Mouse (Mus musculus): ENCODE measurements around the gene Piwil1. TPM values are rescaled to one million over a fixed set of nuclear protein-coding genes. Genes with fewer than 3 reads are reported as not detected.

The Piwil1 gene
- not detected in 2 replicates for total RNA-seq (2017)

- no peak for ATAC-seq (replicated peaks in 1 of 2; ENCODE audit: insufficient read depth in 1 of 2, low FRiP score in 2 of 2, low TSS enrichment in 1 of 2, low read depth in 1 of 2, poor library complexity in 2 of 2, severe bottlenecking in 2 of 2)
Observed at GRCm38 (mm10) chr5:128702224-128702623, at the start of gene Piwil1. TSS of gene Piwil1 (plus strand) at chr5:128702524.

- ATAC-seq (replicated peaks in 1 of 2; ENCODE audit: insufficient read depth in 1 of 2, low FRiP score in 2 of 2, low TSS enrichment in 1 of 2, low read depth in 1 of 2, poor library complexity in 2 of 2, severe bottlenecking in 2 of 2) = no peak
Observed at GRCm38 (mm10) chr5:128656496-128657135, 45.7 kb upstream of the Piwil1 start.

DNA sequence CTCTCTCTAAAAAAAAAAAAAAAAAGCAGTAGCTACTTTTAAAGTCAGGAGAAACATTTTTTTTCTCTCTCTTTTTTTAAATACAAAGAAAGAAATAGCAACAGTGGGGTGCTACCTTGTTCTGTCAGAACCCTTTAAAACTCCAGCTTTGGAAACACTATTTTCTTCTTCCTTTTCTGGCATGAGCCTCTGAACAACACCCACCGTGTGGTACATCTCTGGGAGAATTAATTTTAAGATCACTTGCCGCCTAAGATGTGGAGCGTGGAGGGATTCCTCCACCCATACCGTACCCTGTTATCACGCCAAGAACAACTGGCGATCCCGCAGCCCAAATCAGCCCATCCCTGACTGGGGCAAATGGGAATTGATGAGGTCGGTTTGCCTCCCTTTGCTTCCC, 42.2 kb upstream of the Piwil1 start:
- no peak for ATAC-seq (replicated peaks in 1 of 2; ENCODE audit: insufficient read depth in 1 of 2, low FRiP score in 2 of 2, low TSS enrichment in 1 of 2, low read depth in 1 of 2, poor library complexity in 2 of 2, severe bottlenecking in 2 of 2)

GRCm38 (mm10) chr5:128662881-128663280, 39.4 kb upstream of the Piwil1 start:
- no peak for ATAC-seq (replicated peaks in 1 of 2; ENCODE audit: insufficient read depth in 1 of 2, low FRiP score in 2 of 2, low TSS enrichment in 1 of 2, low read depth in 1 of 2, poor library complexity in 2 of 2, severe bottlenecking in 2 of 2)

DNA sequence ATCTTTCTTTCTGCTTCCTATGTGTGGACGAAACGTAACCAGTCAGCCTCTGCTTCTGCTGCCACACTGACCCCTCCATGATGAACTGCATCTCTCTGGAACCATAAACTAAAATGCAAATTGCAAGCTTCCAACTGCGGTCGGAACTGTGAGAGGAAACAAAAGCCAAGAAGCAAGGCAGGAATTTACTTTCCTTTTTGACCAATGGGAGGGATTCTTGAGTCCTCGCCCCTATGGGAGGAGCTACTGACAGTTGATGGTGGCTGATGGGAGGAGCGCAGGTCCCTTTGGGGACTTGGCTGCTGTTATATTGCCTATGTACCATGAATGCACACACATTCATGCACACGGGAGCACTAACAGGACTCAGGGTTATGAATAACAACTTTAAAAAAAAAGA, 38.3 kb upstream of the Piwil1 start:
- ATAC-seq (replicated peaks in 1 of 2; ENCODE audit: insufficient read depth in 1 of 2, low FRiP score in 2 of 2, low TSS enrichment in 1 of 2, low read depth in 1 of 2, poor library complexity in 2 of 2, severe bottlenecking in 2 of 2) = no peak

- ATAC-seq (replicated peaks in 1 of 2; ENCODE audit: insufficient read depth in 1 of 2, low FRiP score in 2 of 2, low TSS enrichment in 1 of 2, low read depth in 1 of 2, poor library complexity in 2 of 2, severe bottlenecking in 2 of 2) = no peak
Observed at GRCm38 (mm10) chr5:128665045-128665444, 37.3 kb upstream of the Piwil1 start.

GRCm38 (mm10) chr5:128667303-128667702, 35.0 kb upstream of the Piwil1 start:
- ATAC-seq (replicated peaks in 1 of 2; ENCODE audit: insufficient read depth in 1 of 2, low FRiP score in 2 of 2, low TSS enrichment in 1 of 2, low read depth in 1 of 2, poor library complexity in 2 of 2, severe bottlenecking in 2 of 2) = no peak

DNA sequence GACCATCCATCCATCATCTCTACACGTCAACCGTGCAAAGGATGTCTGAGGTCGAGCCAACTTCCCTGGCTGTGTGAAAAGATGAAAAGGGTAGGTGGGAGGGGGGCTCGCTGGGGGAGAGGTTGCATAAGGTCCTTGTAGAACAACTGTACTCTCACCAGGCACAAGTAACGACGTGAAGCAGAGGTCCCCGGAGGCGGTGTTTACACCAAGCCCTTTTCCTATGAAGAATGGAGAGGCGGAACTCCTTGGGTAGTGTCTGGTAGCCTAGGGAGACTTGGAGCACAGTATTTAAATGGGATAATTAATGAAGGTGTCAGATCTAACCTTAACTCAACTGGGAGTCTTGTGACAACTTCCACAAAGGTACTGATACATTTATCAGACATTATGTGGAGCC, 28.2 kb upstream of the Piwil1 start:
- no peak for ATAC-seq (replicated peaks in 1 of 2; ENCODE audit: insufficient read depth in 1 of 2, low FRiP score in 2 of 2, low TSS enrichment in 1 of 2, low read depth in 1 of 2, poor library complexity in 2 of 2, severe bottlenecking in 2 of 2)

DNA sequence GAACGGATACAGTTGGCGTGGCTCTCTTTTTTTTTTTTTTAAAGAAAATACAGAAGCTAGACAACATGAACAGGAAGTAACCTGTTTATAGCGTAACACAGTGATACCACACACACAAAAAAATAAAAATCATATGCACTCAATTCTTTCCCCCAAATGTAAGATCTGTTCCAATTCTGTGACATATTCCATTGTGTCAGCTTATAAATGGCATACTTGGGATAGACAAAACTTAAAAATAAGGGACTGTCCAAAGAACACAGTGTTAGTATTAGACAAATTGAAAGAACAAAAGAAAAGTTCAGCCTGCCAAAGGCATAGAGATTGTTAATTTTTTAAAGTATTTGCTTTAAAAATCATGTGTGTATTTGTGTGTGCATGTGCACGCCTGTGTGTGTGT, 25.0 kb upstream of the Piwil1 start:
- no peak for ATAC-seq (replicated peaks in 1 of 2; ENCODE audit: insufficient read depth in 1 of 2, low FRiP score in 2 of 2, low TSS enrichment in 1 of 2, low read depth in 1 of 2, poor library complexity in 2 of 2, severe bottlenecking in 2 of 2)

- no peak for ATAC-seq (replicated peaks in 1 of 2; ENCODE audit: insufficient read depth in 1 of 2, low FRiP score in 2 of 2, low TSS enrichment in 1 of 2, low read depth in 1 of 2, poor library complexity in 2 of 2, severe bottlenecking in 2 of 2)
Observed at GRCm38 (mm10) chr5:128677861-128678260, 24.5 kb upstream of the Piwil1 start.

DNA sequence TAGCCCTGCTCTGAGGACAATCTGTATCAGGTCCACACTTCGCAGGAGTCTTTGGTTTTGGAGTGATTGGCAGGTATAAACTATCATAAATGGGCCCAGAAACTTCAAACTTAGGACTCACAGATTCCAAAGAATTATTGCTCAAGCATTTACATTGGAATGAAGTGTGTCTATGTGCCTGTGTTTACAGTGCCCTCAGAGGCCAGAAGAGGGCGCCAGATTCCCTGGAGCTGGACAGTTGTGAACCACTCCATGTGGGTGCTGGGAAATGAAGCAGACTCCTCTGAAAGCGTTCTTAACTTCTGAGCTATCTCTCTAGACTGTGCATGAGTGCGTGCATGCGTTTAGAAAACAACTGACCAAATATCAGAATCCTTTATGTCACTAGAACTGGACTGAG, 20.9 kb upstream of the Piwil1 start:
- ATAC-seq (replicated peaks in 1 of 2; ENCODE audit: insufficient read depth in 1 of 2, low FRiP score in 2 of 2, low TSS enrichment in 1 of 2, low read depth in 1 of 2, poor library complexity in 2 of 2, severe bottlenecking in 2 of 2) = no peak

GRCm38 (mm10) chr5:128684192-128684591, 18.1 kb upstream of the Piwil1 start:
- ATAC-seq (replicated peaks in 1 of 2; ENCODE audit: insufficient read depth in 1 of 2, low FRiP score in 2 of 2, low TSS enrichment in 1 of 2, low read depth in 1 of 2, poor library complexity in 2 of 2, severe bottlenecking in 2 of 2) = no peak

DNA sequence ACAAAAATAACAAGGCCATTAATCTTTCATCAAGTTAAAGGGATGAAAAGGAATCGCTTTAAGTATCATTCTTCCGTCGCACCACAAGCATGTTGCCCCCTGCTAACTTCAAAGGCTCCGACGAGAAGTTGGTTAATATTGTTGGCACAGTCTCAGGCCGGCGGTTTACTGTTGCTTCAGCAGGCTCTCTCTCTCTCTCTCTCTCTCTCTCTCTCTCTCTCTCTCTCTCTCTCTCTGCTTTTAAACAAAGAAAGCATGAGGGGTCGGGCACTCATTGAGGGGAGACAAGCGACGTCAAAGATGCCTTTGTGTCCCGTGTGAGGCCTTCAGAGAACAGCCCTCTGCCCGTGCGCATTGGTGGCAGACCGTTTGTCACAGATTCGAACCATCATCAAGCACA, 17.7 kb upstream of the Piwil1 start:
- ATAC-seq (replicated peaks in 1 of 2; ENCODE audit: insufficient read depth in 1 of 2, low FRiP score in 2 of 2, low TSS enrichment in 1 of 2, low read depth in 1 of 2, poor library complexity in 2 of 2, severe bottlenecking in 2 of 2) = no peak

DNA sequence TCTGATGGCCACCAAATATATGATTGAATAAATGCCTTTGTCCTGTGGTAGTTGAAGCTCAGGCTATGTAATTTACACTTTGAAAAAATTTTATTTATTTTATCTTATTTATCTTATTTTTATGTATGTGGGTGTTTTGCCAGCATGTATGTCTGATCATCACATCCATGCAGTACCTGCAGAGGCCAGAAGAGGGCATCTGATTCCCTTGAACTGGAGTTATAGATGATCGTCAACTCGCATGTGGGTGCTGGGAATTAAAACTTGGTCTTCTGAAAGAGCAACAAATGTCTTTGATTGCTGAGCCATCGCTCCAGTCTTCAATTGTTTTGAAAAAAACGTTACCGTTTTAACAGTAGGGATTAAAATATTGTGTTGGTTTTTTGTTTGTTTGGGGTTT, 15.2 kb upstream of the Piwil1 start:
- no peak for ATAC-seq (replicated peaks in 1 of 2; ENCODE audit: insufficient read depth in 1 of 2, low FRiP score in 2 of 2, low TSS enrichment in 1 of 2, low read depth in 1 of 2, poor library complexity in 2 of 2, severe bottlenecking in 2 of 2)

- no peak for ATAC-seq (replicated peaks in 1 of 2; ENCODE audit: insufficient read depth in 1 of 2, low FRiP score in 2 of 2, low TSS enrichment in 1 of 2, low read depth in 1 of 2, poor library complexity in 2 of 2, severe bottlenecking in 2 of 2)
Observed at GRCm38 (mm10) chr5:128694107-128694506, 8.2 kb upstream of the Piwil1 start.

DNA sequence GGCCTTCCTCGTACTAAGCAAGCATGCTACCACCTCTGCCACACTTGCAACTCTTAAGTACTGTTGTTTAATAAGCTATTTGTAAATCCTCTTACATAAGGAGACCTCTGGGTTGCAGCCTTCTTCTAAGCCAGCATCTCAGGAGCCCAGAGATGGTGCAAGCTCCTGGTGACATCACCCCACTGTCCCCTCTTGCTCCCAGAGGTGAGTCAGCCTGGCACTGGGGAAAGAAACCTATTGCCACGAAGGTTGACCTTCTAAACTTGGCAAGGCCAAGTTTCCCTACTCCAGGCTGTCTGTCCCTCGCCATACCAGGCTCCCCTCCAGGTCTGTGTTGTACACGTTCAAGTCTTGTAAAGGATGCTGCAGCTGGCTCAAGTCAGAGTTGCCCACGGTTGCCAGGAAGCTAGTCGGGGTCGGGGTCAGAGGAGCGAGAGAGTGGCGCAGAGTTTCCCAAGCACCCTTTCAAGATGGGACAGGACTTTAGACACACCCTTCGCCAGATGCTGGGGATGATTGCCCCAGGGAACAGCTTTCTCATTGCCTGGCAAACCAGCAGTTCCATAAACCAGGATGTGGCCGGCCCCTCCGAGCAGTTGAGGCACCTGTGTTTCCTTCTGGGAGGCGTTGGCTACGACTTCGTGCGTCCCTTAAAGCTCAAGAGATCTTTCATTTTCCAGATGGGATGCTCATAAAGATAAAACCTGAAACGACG, 7.6 kb upstream of the Piwil1 start:
- ATAC-seq (replicated peaks in 1 of 2; ENCODE audit: insufficient read depth in 1 of 2, low FRiP score in 2 of 2, low TSS enrichment in 1 of 2, low read depth in 1 of 2, poor library complexity in 2 of 2, severe bottlenecking in 2 of 2) = no peak

DNA sequence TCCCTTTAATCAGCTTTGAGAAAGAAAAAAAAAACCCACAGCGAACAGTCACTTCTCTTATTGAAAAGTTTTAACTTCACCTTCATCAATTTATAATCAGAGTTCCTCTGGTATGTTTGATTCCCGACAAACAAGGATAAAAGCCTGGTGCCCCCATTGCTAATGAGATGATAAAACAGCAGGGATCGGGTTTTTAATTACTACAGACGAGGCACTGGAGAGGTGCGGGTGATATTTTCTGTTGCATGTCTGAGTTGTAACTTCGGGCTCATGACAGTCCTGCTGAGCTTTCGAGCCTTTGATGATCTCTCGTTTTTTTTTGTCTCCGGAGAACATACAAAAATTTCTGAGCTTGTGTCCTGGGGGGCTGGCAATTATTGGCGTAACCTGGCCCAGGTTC, 5.5 kb upstream of the Piwil1 start:
- ATAC-seq (replicated peaks in 1 of 2; ENCODE audit: insufficient read depth in 1 of 2, low FRiP score in 2 of 2, low TSS enrichment in 1 of 2, low read depth in 1 of 2, poor library complexity in 2 of 2, severe bottlenecking in 2 of 2) = no peak

DNA sequence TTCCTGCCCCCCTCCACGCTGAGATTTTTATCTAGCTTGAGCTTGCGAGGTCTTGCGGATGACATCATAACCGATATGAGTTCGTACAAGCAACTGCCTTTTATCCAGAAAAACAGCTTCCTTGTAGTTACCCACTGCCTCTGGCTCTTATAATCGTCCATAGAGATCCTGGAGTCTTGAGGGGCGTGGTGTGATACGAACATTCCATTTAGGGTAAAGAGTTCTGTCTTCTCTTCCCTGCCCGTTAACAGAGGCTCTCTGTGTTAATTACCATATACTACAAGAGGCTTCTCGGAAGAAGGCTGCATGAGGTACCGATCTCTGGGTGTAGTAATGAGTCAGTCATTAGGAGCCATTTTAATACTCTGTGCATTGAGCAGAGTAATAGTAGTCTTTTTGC, 1.6 kb upstream of the Piwil1 start:
- no peak for ATAC-seq (replicated peaks in 1 of 2; ENCODE audit: insufficient read depth in 1 of 2, low FRiP score in 2 of 2, low TSS enrichment in 1 of 2, low read depth in 1 of 2, poor library complexity in 2 of 2, severe bottlenecking in 2 of 2)

DNA sequence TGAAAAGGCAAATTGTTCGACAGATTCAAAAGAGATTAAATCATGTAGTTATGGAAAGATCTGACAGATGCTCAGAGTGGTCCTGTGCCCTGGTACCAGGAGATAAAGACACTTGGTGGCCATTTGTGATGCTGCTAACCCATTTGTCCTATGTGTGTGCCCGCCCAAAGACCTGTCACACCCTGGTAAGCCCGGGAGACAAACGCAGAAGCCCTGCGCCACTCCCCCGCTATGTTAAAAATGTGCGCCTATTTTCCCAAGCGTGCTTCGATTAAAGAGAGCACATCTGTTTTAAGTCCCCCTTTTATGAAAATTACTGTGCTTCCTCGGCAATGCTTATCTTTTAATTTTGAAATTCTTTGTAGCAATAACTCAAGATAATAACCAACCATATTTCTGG, 1.4 kb downstream of the Piwil1 start:
- no peak for ATAC-seq (replicated peaks in 1 of 2; ENCODE audit: insufficient read depth in 1 of 2, low FRiP score in 2 of 2, low TSS enrichment in 1 of 2, low read depth in 1 of 2, poor library complexity in 2 of 2, severe bottlenecking in 2 of 2)

Data from hematopoietic stem cell, adult 5-6 weeks (primary cell).